Mouse (Mus musculus) MN1 (cell line): ENCODE measurements around the gene Gm8356.
"Not testable (repeated sequence)": the region's sequence is repeated elsewhere in the genome, so short reads cannot be mapped to it uniquely, and the experiment has no call there.

Experiments
- DNase-seq: peaks from one replicate; pipeline ENCODE4 v3.0.0-alpha.2; 2016; ENCODE audit warnings: low spot score

Gene Gm8356

GRCm38 (mm10) chr14:6537190-6537589 is at the start of gene Gm8356:
TSS of gene Gm8356 (minus strand) at chr14:6537290.
- DNase-seq = not testable (repeated sequence)

GRCm38 (mm10) chr14:6486331-6486730 is 50.8 kb downstream of the Gm8356 start:
- not testable (repeated sequence) for DNase-seq

- DNase-seq = not testable (repeated sequence)
Measured at GRCm38 (mm10) chr14:6485541-6485940, 51.5 kb downstream of the Gm8356 start.

- not testable (repeated sequence) for DNase-seq
Measured at GRCm38 (mm10) chr14:6482126-6482525, 55.0 kb downstream of the Gm8356 start.
